Mouse (Mus musculus): ENCODE data around the gene Spcs3. TPM values are rescaled to one million over a fixed set of nuclear protein-coding genes. Genes with fewer than 3 reads are reported as not detected.

Spcs3 gene
- polyA plus RNA-seq, 1 experiment from 2014 or later, result 99.3 TPM

- no peak; the same call in 1 of the 2 replicates for ATAC-seq (ENCODE audit: low FRiP score, low TSS enrichment)
- Histone ChIP-seq H3K36me3 (ENCODE audit: insufficient read depth, low read length) (no peaks in the 10 kb centered on the region), H3K27ac (ENCODE audit: low read length) (no peak overlapping the region), H3K9ac (replicated peaks; ENCODE audit: low read length) (no peak overlapping the region), H3K4me1 (ENCODE audit: insufficient read depth, low read length) (no peaks in the 10 kb centered on the region), H3K9me3 (ENCODE audit: low read length) (no peaks in the 10 kb centered on the region), H3K27me3 (ENCODE audit: insufficient read depth, low read length) (no peaks in the 10 kb centered on the region), H3K4me3 (ENCODE audit: low read length) (no peak overlapping the region), H3K4me2 (replicated peaks; ENCODE audit: low read depth, low read length) (no peak overlapping the region)
- 49% methylated on average over 4 of the region's 4 CpGs for WGBS
These were observed 41.4 kb downstream of the Spcs3 start for GRCm38 (mm10) chr8:54488437-54488836.

- no peaks in the 10 kb centered on the region for H3K4me1 ChIP-seq (ENCODE audit: insufficient read depth, low read length)
- H3K9ac ChIP-seq (replicated peaks; ENCODE audit: low read length), result peak overlapping the region; percentile 37
- no peaks in the 10 kb centered on the region for H3K9me3 ChIP-seq (ENCODE audit: low read length)
- 10% methylated on average over 19 of the region's 19 CpGs for WGBS
- H3K27me3 ChIP-seq (ENCODE audit: insufficient read depth, low read length), result no peaks in the 10 kb centered on the region
- ATAC-seq (ENCODE audit: low FRiP score, low TSS enrichment), result no peak
- no peaks in the 10 kb centered on the region for H3K36me3 ChIP-seq (ENCODE audit: insufficient read depth, low read length)
- peak overlapping the region; percentile 34 for H3K4me3 ChIP-seq (ENCODE audit: low read length)
- no peak overlapping the region for H3K27ac ChIP-seq (ENCODE audit: low read length)
- H3K4me2 ChIP-seq (replicated peaks; ENCODE audit: low read depth, low read length), result peak overlapping the region; percentile 57
These were observed 43.1 kb downstream of the Spcs3 start for GRCm38 (mm10) chr8:54486555-54487273.

Other genes starting within 250 kb of the Spcs3 start
- gene Asb5, start 418 bp downstream of the Spcs3 start, polyA plus RNA-seq (2015; fragmentation: Nextera tagmentation; extraction: Ambion mirVana), result 6.6 and 6.8 TPM in 2 replicates
- gene Spata4, start 70.8 kb upstream of the Spcs3 start, polyA plus RNA-seq (2015; fragmentation: Nextera tagmentation; extraction: Ambion mirVana), result not detected in 2 replicates